Mouse (Mus musculus): ENCODE data around the gene Psma5. TPM values are rescaled to one million over a fixed set of nuclear protein-coding genes. Genes with fewer than 3 reads are reported as not detected.
"Not testable (repeated sequence)": the region's sequence is repeated elsewhere in the genome, so short reads cannot be mapped to it uniquely, and the experiment has no call there.

Gene Psma5
- polyA plus RNA-seq, 1 experiment from 2014 or later: 195 TPM

DNA sequence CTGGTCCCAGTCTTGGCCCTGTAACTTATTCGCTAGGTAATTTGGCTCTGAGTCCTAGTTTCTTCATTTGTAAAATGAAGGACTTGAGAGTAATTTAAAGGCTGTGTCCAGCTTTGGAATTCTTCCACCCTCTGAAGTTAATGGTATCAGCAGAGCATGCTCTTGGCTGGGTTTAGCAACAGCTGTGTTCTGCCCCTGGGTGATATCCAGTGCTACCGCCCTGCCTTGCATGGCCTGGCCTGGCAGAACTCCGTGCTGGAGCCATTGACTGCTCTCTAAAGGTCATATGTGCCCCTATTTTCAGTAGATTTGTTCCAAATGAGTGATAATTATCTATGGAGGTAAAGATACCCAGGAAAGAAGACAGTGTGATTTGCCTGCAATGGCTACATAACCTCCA is 36.1 kb upstream of the Psma5 start:
- H3K27ac ChIP-seq (ENCODE audit: low read length): no peak overlapping the region
- H3K9me3 ChIP-seq (replicated peaks; ENCODE audit: control insufficient read depth, low read length): no peaks in the 10 kb centered on the region
- H3K27me3 ChIP-seq (ENCODE audit: control insufficient read depth, insufficient read depth, low read length): peaks cover 21% of the 10 kb centered on the region
- no peak for ATAC-seq (replicated peaks; ENCODE audit: extremely low read depth, insufficient read depth, low FRiP score)
- no peak overlapping the region for H3K4me3 ChIP-seq (ENCODE audit: low read length)
- 66% methylated on average over 3 of the region's 3 CpGs for WGBS
- H3K4me1 ChIP-seq (ENCODE audit: control insufficient read depth, insufficient read depth, low read length): 0 out of 2 replicates have a peak, but pooled peaks cover 2% of the 10 kb centered on the region
- no peaks in the 10 kb centered on the region for H3K36me3 ChIP-seq (ENCODE audit: control insufficient read depth, insufficient read depth)
- no peak overlapping the region for H3K9ac ChIP-seq (ENCODE audit: low read length)
- H3K4me2 ChIP-seq (ENCODE audit: low read depth, low read length): no peak overlapping the region

DNA sequence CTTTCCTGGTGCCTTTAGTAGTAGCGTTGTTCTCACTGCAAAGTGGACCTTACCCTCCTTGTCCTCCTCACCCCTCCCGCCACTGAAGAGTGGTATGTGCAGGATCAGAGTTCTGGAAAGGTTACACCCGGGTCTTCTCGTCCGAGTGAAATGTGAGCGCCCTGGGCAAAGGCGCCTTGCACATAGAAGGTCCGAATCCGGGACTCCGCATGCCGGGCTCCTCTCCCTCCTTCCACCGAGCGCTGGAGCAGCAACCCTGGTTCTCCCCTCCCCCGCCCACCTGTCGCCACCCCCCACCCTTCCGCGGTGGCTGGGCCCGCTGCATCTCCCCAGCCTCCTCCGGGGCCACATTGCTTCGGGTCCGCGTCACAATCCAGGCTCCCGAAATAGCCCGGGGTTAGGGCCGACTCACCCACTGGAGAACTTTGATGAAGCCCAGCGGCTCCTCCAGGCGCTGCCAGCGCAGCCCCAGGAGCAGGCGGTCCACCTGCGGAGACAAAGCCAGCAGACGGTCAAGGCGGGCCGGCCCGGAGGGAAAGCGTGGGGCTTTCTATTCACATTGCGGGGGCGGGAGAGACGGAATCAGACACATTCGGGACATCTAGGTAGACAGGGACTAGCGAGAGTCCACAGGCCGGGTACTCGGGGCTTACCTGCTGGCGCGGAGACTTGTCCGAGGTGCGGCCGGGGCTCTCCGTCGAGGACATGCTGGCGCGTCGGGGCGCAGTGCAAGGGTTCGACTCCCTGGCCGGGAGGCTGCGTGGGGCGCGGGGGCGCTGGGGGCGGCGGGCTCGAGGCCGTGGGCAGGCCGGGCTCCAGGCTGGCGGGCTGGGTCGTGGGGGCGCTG is 30.8 kb upstream of the Psma5 start:
- peak overlapping the region; percentile 80 for H3K4me2 ChIP-seq (ENCODE audit: low read depth, low read length)
- peak overlapping the region; percentile 59 for H3K9ac ChIP-seq (ENCODE audit: low read length)
- ATAC-seq (replicated peaks; ENCODE audit: extremely low read depth, insufficient read depth, low FRiP score): peak; percentile 52; the same call in 1 of the 2 replicates
- peak overlapping the region; percentile 50 for H3K4me3 ChIP-seq (ENCODE audit: low read length)
- WGBS: 2% methylated on average over 66 of the region's 67 CpGs
- peaks cover 2% of the 10 kb centered on the region; the same call in 1 of the 2 replicates for H3K4me1 ChIP-seq (ENCODE audit: control insufficient read depth, insufficient read depth, low read length)
- H3K27ac ChIP-seq (ENCODE audit: low read length): no peak overlapping the region
- no peaks in the 10 kb centered on the region for H3K9me3 ChIP-seq (replicated peaks; ENCODE audit: control insufficient read depth, low read length)
- peaks cover 20% of the 10 kb centered on the region for H3K27me3 ChIP-seq (ENCODE audit: control insufficient read depth, insufficient read depth, low read length)
- H3K36me3 ChIP-seq (ENCODE audit: control insufficient read depth, insufficient read depth): no peaks in the 10 kb centered on the region

DNA sequence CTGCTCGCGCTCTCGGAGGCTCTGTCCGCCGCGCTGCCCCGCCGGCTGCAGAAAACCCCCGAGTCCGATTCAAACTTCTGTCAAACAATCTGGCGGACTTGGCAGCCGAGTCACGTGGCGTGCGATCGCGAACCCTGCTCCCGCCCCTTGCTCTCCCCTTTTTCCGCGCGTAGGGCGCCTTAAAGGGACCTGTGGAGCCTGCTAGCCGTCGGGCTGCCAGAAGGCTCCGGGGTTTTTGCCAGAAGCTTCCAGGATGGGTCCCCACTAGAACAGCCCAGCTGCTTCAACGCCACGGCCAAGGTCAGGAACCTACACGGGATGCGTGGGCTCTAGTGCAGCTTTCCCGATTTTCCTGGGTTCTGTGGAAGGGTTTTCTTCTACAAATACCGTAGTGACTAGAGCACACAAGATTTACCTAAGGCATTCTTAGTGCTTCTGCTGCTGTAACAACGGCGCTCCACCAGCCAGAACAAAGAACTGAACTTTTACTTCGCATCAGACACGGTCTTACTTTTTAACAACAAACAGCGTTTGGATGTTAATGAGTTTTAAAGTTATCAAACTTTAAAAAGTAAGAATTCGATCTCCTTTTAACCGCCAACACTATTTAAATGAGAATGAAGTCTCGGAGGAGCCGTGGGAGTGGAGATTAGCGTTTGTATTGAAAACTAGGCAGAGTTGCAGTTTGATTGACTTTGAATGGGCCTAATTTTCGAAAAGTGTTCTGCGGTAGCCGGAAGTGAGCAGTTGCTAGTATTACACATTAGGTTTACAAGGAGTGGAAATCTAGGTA is 30.0 kb upstream of the Psma5 start, which contains the start of gene Sypl2:
Gene Sypl2, minus strand, starts transcription at position 91 of the 793 bp plus-strand sequence.
- 5% methylated on average over 44 of the region's 44 CpGs for WGBS
- Histone ChIP-seq H3K27ac (ENCODE audit: low read length) (no peak within 1 kb of the TSS), H3K4me2 (ENCODE audit: low read depth, low read length) (peak within 1 kb of the TSS; percentile 80), H3K4me1 (ENCODE audit: control insufficient read depth, insufficient read depth, low read length) (peaks cover 2% of the 10 kb centered on the region; the same call in 1 of the 2 replicates), H3K9ac (ENCODE audit: low read length) (peak within 1 kb of the TSS; percentile 59), H3K9me3 (replicated peaks; ENCODE audit: control insufficient read depth, low read length) (no peaks in the 10 kb centered on the region), H3K36me3 (ENCODE audit: control insufficient read depth, insufficient read depth) (no peaks in the 10 kb centered on the region), H3K4me3 (ENCODE audit: low read length) (peak within 1 kb of the TSS; percentile 50), H3K27me3 (ENCODE audit: control insufficient read depth, insufficient read depth, low read length) (peaks cover 20% of the 10 kb centered on the region)
- 0 out of 2 replicates have a peak, but pooled peaks have one; percentile 49 for ATAC-seq (replicated peaks; ENCODE audit: extremely low read depth, insufficient read depth, low FRiP score)

DNA sequence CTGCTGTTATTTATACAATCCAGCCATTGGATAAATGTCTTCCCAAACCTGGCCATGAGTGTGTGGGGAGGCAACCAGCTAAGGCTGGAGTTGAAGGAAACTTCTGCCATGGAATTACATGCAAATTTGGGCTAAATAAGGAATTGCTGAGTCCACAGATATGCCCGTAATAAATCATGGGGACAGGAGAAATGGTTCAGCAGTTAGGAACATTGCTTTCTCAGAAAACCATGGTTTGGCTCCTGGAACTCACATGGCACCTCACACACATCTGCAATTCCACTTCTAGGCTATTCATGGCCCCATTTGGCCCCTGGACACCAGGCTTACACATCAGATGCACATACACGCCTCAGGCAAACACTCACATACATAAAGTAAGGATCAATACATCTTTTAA is 29.2 kb upstream of the Psma5 start:
- no peaks in the 10 kb centered on the region for H3K9me3 ChIP-seq (replicated peaks; ENCODE audit: control insufficient read depth, low read length)
- peaks cover 15% of the 10 kb centered on the region for H3K27me3 ChIP-seq (ENCODE audit: control insufficient read depth, insufficient read depth, low read length)
- H3K4me1 ChIP-seq (ENCODE audit: control insufficient read depth, insufficient read depth, low read length): peaks cover 6% of the 10 kb centered on the region
- no peaks in the 10 kb centered on the region for H3K36me3 ChIP-seq (ENCODE audit: control insufficient read depth, insufficient read depth)
- no peak overlapping the region for H3K4me3 ChIP-seq (ENCODE audit: low read length)
- ATAC-seq (replicated peaks; ENCODE audit: extremely low read depth, insufficient read depth, low FRiP score): no peak
- WGBS: 79% methylated on average over 2 of the region's 2 CpGs
- H3K27ac ChIP-seq (ENCODE audit: low read length): no peak overlapping the region
- peak overlapping the region; percentile 80; the same call in 1 of the 2 replicates for H3K4me2 ChIP-seq (ENCODE audit: low read depth, low read length)
- no peak overlapping the region for H3K9ac ChIP-seq (ENCODE audit: low read length)

DNA sequence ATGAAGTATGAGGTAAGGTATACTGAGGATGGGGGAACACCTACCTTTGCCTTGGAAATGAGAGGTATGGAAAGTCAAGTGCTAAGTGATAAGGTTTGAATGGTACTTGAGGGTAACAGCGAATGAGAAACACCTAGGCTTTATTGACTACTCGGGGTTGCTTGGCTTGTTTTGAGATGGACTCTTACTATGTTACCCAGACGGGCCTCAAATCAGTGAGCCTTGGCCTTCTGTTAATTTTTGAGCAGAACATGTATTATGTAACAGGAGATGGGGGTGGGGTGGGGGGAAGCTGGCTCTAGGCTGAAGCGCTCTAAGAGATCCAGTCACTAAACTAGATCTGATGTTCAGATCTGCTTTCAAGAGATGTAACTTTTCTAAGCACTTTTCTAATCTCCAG is 25.1 kb upstream of the Psma5 start:
- ATAC-seq (replicated peaks; ENCODE audit: extremely low read depth, insufficient read depth, low FRiP score): no peak
- Histone ChIP-seq H3K9ac (ENCODE audit: low read length) (no peak overlapping the region), H3K4me2 (ENCODE audit: low read depth, low read length) (no peak overlapping the region), H3K9me3 (replicated peaks; ENCODE audit: control insufficient read depth, low read length) (no peaks in the 10 kb centered on the region), H3K4me3 (ENCODE audit: low read length) (no peak overlapping the region), H3K36me3 (ENCODE audit: control insufficient read depth, insufficient read depth) (no peaks in the 10 kb centered on the region), H3K27ac (ENCODE audit: low read length) (no peak overlapping the region), H3K27me3 (ENCODE audit: control insufficient read depth, insufficient read depth, low read length) (peaks cover 3% of the 10 kb centered on the region; the same call in 1 of the 2 replicates), H3K4me1 (ENCODE audit: control insufficient read depth, insufficient read depth, low read length) (peaks cover 4% of the 10 kb centered on the region)
- 80% methylated on average over 4 of the region's 4 CpGs for WGBS

DNA sequence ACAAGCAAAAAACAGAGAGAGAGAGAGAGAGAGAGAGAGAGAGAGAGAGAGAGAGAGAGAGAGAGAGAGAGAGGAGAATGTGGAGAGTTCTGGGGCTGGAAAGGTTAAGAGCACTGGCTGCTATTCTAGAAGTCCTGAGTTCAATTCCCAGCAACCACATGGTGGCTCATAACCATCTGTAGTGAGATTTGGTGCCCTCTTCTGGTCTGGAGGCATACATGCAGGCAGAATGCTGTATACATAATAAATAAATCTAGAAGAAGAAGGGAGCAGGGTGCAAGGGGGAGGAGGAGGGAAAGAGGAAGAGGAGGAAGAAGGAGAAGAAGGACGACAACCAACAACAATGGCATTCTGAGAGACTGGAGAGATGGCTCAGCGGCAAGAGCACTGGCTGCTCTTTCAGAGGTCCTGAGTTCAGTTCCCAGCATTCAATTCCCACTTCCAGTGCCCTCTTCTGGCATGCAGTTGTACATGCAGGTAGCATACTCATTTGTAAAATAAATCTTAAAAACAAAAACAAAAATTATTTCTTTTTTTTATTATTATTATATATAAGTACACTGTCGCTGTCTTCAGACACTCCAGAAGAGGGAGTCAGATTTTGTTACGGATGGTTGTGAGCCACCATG is 19.1 kb upstream of the Psma5 start:
- not testable (repeated sequence) for H3K27me3 ChIP-seq (ENCODE audit: control insufficient read depth, insufficient read depth, low read length); H3K4me1 ChIP-seq (ENCODE audit: control insufficient read depth, insufficient read depth, low read length); ATAC-seq (replicated peaks; ENCODE audit: extremely low read depth, insufficient read depth, low FRiP score); H3K9me3 ChIP-seq (replicated peaks; ENCODE audit: control insufficient read depth, low read length); H3K4me2 ChIP-seq (ENCODE audit: low read depth, low read length); H3K9ac ChIP-seq (ENCODE audit: low read length); H3K27ac ChIP-seq (ENCODE audit: low read length); H3K36me3 ChIP-seq (ENCODE audit: control insufficient read depth, insufficient read depth); H3K4me3 ChIP-seq (ENCODE audit: low read length)
- 77% methylated on average over 4 of the region's 4 CpGs for WGBS

DNA sequence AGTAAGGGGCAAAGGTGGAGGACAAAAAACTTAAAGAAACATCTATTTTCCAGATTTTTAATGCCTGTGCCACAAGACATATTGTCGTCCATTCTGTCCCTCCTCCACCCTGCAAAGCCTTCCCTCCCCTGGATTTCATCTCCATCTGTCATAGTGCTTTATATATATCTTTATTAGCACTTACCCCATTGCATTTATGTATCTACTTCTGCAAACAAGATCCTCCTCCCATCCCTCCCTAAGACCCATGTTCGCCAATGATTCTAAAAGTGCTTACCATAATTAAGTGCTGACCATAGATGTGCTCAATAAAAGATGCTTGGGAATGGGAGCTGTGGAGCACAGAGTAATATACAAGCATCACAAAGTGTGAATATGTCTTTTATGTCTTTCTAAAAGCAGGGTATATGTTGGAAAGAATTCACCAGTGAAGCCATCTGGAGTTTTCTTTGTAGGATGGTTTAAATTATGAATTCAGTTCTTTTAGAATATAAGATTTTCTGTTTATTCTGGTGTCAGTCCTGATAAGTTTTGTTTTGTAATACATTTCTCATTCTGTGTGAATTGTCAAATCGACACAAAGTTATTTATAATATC is 15.4 kb upstream of the Psma5 start:
- H3K9me3 ChIP-seq (replicated peaks; ENCODE audit: control insufficient read depth, low read length): peaks cover 4% of the 10 kb centered on the region; the same call in 1 of the 2 replicates
- 79% methylated on average over 3 of the region's 3 CpGs for WGBS
- no peak overlapping the region for H3K4me3 ChIP-seq (ENCODE audit: low read length)
- H3K4me2 ChIP-seq (ENCODE audit: low read depth, low read length): no peak overlapping the region
- ATAC-seq (replicated peaks; ENCODE audit: extremely low read depth, insufficient read depth, low FRiP score): no peak
- no peaks in the 10 kb centered on the region for H3K27me3 ChIP-seq (ENCODE audit: control insufficient read depth, insufficient read depth, low read length)
- H3K4me1 ChIP-seq (ENCODE audit: control insufficient read depth, insufficient read depth, low read length): no peaks in the 10 kb centered on the region
- no peak overlapping the region for H3K27ac ChIP-seq (ENCODE audit: low read length)
- H3K9ac ChIP-seq (ENCODE audit: low read length): no peak overlapping the region
- no peaks in the 10 kb centered on the region for H3K36me3 ChIP-seq (ENCODE audit: control insufficient read depth, insufficient read depth)

DNA sequence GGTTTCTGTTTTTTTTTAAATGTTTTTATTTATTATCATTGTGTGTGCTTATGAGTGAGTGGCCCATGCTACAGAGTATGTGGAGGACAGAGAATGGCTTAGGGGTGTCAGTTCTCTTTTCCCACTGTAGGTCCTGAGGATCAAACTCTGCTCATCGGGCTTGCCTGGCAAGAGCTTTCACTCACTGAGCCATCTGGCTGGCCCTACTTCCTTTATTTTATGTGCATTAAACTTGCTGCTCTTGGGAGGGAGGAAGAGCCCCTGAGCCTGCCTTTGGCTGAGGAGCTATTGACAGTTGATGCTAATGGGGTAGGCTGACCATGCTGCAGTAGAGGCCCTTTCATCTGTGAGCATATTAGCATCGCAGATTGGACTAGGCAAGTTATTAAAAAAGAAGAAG is 9.9 kb upstream of the Psma5 start:
- Histone ChIP-seq H3K4me3 (ENCODE audit: low read length) (no peak overlapping the region), H3K27me3 (ENCODE audit: control insufficient read depth, insufficient read depth, low read length) (no peaks in the 10 kb centered on the region), H3K4me1 (ENCODE audit: control insufficient read depth, insufficient read depth, low read length) (no peaks in the 10 kb centered on the region), H3K27ac (ENCODE audit: low read length) (no peak overlapping the region), H3K9ac (ENCODE audit: low read length) (no peak overlapping the region), H3K9me3 (replicated peaks; ENCODE audit: control insufficient read depth, low read length) (no peaks in the 10 kb centered on the region), H3K36me3 (ENCODE audit: control insufficient read depth, insufficient read depth) (no peaks in the 10 kb centered on the region), H3K4me2 (ENCODE audit: low read depth, low read length) (no peak overlapping the region)
- no peak for ATAC-seq (replicated peaks; ENCODE audit: extremely low read depth, insufficient read depth, low FRiP score)
- WGBS: 69% methylated on average over 2 of the region's 2 CpGs

All from heart, embryonic 16.5 days (tissue).